Mouse (Mus musculus) CD4-positive naive resting alpha-beta T cell, adult 57 days (primary cell): ENCODE data around the gene Lipi. TPM values are rescaled to one million over a fixed set of nuclear protein-coding genes. Genes with fewer than 3 reads are reported as not detected.

Experiments
- total RNA-seq: library from RNA; stranded (reverse); gene quantifications from one replicate; pipeline ENCODE4 v1.2.4, GENCODE M21; 2023

Gene Lipi
- total RNA-seq: not detected

GRCm38 (mm10) chr16:75585961-75586360 lies at the start of gene Lipi:
Gene Lipi, minus strand, starts transcription at chr16:75586061.

GRCm38 (mm10) chr16:75592671-75593500 lies 7.0 kb upstream of the Lipi start, which contains the start of gene Rbm11:
Gene Rbm11, plus strand, starts transcription at chr16:75592844.

Other genes with a start within 250 kb of the Lipi start
- not detected for gene Rbm11, start 6.8 kb upstream of the Lipi start, total RNA-seq
- gene Hspa13, start 181.0 kb upstream of the Lipi start, total RNA-seq: 10.9 TPM